Mouse (Mus musculus) ovary, adult 18-20 months (tissue): ENCODE data around the gene Orc5.
A peak's percentile ranks its signal among the peaks of the same experiment; 100 is the strongest.

Source experiments
- DNase-seq: peaks from one replicate; pipeline ENCODE4 v3.0.0; 2022; ENCODE audit warnings: low spot score, mixed read lengths

The Orc5 gene

GRCm38 (mm10) chr5:22550033-22550551, at the start of gene Orc5:
Gene Orc5 (minus strand): TSS chr5:22550429.
- DNase-seq: peak; percentile 86

GRCm38 (mm10) chr5:22596981-22597380, 46.8 kb upstream of the Orc5 start:
- no peak for DNase-seq

GRCm38 (mm10) chr5:22589370-22589966, 39.2 kb upstream of the Orc5 start:
- DNase-seq: no peak

- DNase-seq: no peak
Observed at GRCm38 (mm10) chr5:22587492-22587891, 37.3 kb upstream of the Orc5 start.

- DNase-seq: no peak
Observed at GRCm38 (mm10) chr5:22584556-22584955, 34.3 kb upstream of the Orc5 start.

GRCm38 (mm10) chr5:22578011-22578410, 27.8 kb upstream of the Orc5 start:
- DNase-seq: no peak

GRCm38 (mm10) chr5:22574751-22575150, 24.5 kb upstream of the Orc5 start:
- no peak for DNase-seq

GRCm38 (mm10) chr5:22574161-22574560, 23.9 kb upstream of the Orc5 start:
- no peak for DNase-seq

- no peak for DNase-seq
Observed at GRCm38 (mm10) chr5:22573696-22574095, 23.5 kb upstream of the Orc5 start.

- DNase-seq: no peak
Observed at GRCm38 (mm10) chr5:22572881-22573280, 22.7 kb upstream of the Orc5 start.

- no peak for DNase-seq
Observed at GRCm38 (mm10) chr5:22572456-22572855, 22.2 kb upstream of the Orc5 start.

GRCm38 (mm10) chr5:22565708-22566107, 15.5 kb upstream of the Orc5 start:
- no peak for DNase-seq

GRCm38 (mm10) chr5:22559801-22560200, 9.6 kb upstream of the Orc5 start:
- DNase-seq: no peak

- DNase-seq: no peak
Observed at GRCm38 (mm10) chr5:22557491-22558113, 7.4 kb upstream of the Orc5 start.

GRCm38 (mm10) chr5:22556713-22557112, 6.5 kb upstream of the Orc5 start:
- no peak for DNase-seq

GRCm38 (mm10) chr5:22552233-22552765, 2.1 kb upstream of the Orc5 start:
- no peak for DNase-seq

- DNase-seq: no peak
Observed at GRCm38 (mm10) chr5:22549366-22550032, 730 bp downstream of the Orc5 start.

- no peak for DNase-seq
Observed at GRCm38 (mm10) chr5:22548556-22549161, 1.6 kb downstream of the Orc5 start.

- DNase-seq: no peak
Observed at GRCm38 (mm10) chr5:22546536-22546935, 3.7 kb downstream of the Orc5 start.

GRCm38 (mm10) chr5:22545305-22545704, 4.9 kb downstream of the Orc5 start:
- DNase-seq: no peak

GRCm38 (mm10) chr5:22542676-22543075, 7.6 kb downstream of the Orc5 start:
- DNase-seq: no peak

GRCm38 (mm10) chr5:22538996-22539600, 11.1 kb downstream of the Orc5 start:
- DNase-seq: no peak
